Mouse (Mus musculus) embryonic facial prominence, embryonic 11.5 days (tissue): ENCODE data around the gene Gm34302. TPM values are rescaled to one million over a fixed set of nuclear protein-coding genes. Genes with fewer than 3 reads are reported as not detected.
A peak's percentile ranks its signal among the peaks of the same experiment; 100 is the strongest.

Source experiments
- ATAC-seq: fragments of 200-750 bp; cut with Nextera tagmentation; replicated peaks from 2 replicates; pipeline ENCODE4 v1.8.0; 2017; ENCODE audit warnings: low read depth; ENCODE audit not compliant: insufficient number of reproducible peaks, low FRiP score, low TSS enrichment
- DNase-seq: peaks from one replicate; pipeline ENCODE4 v3.0.0-alpha.2; 2015; ENCODE audit warnings: low spot score
- H3K27ac ChIP-seq: fragments of 300-500 bp; sonication (generic); replicated peaks from 2 replicates; pipeline ENCODE4 v1.5.1; 2014; ENCODE audit warnings: mild to moderate bottlenecking, low read depth, low read length, control low read depth
- H3K27me3 ChIP-seq: fragments of 300-500 bp; sonication (generic); 2 replicates; pipeline ENCODE4 v1.6.1; 2014; ENCODE audit warnings: mild to moderate bottlenecking, low read length, moderate library complexity, mixed read lengths; ENCODE audit not compliant: control insufficient read depth, insufficient read depth
- H3K36me3 ChIP-seq: fragments of 300-500 bp; sonication (generic); replicated peaks from 2 replicates; pipeline ENCODE4 v1.6.1; 2014; ENCODE audit warnings: low read depth, mild to moderate bottlenecking, low read length, moderate library complexity, mixed read lengths; ENCODE audit not compliant: control insufficient read depth, insufficient read depth
- H3K4me1 ChIP-seq: fragments of 300-500 bp; sonication (generic); 2 replicates; pipeline ENCODE4 v1.6.1; 2014; ENCODE audit warnings: low read length, mixed read lengths; ENCODE audit not compliant: control insufficient read depth, insufficient read depth
- H3K4me2 ChIP-seq: fragments of 300-500 bp; sonication (generic); 2 replicates; pipeline ENCODE4 v1.6.1; 2014; ENCODE audit warnings: low read depth, mild to moderate bottlenecking, control low read depth, low read length, moderate library complexity
- H3K4me3 ChIP-seq: fragments of 300-500 bp; sonication (generic); 2 replicates; pipeline ENCODE4 v1.5.1; 2014; ENCODE audit warnings: low read depth, low read length, control low read depth
- H3K9ac ChIP-seq: fragments of 300-500 bp; sonication (generic); replicated peaks from 2 replicates; pipeline ENCODE4 v1.6.1; 2014; ENCODE audit warnings: mild to moderate bottlenecking, control low read depth, low read length
- H3K9me3 ChIP-seq: fragments of 300-500 bp; sonication (generic); replicated peaks from 2 replicates; pipeline ENCODE4 v1.6.1; 2016; ENCODE audit warnings: mild to moderate bottlenecking, low read length, inconsistent platforms, mixed read lengths; ENCODE audit not compliant: control insufficient read depth
- WGBS: fragments of 180-500 bp; shearing (Covaris S2); extraction: QIAGEN DNeasy Blood & Tissue Kit; methylation state at CpG from one replicate; pipeline ENCODE4 v1.1.7; 2014; 5-methylcytosine and 5-hydroxymethylcytosine counted together
- polyA plus RNA-seq: library from polyadenylated mRNA; unstranded; fragments of >200 nt; fragmentation: Nextera tagmentation; extraction: Ambion mirVana; gene quantifications from 2 replicates; pipeline ENCODE4 v1.2.1, GENCODE M21; 2014

The Gm34302 gene
- polyA plus RNA-seq, 1 experiment from 2014 or later = not detected

GRCm38 (mm10) chr3:63494625-63495382 lies 11.1 kb upstream of the Gm34302 start:
- no peaks in the 10 kb centered on the region for H3K36me3 ChIP-seq
- no peak overlapping the region for H3K9ac ChIP-seq
- H3K4me3 ChIP-seq = no peak overlapping the region
- H3K9me3 ChIP-seq = no peaks in the 10 kb centered on the region
- DNase-seq = peak; percentile 19
- no peak for ATAC-seq
- no peaks in the 10 kb centered on the region for H3K27me3 ChIP-seq
- 41% methylated on average over 5 of the region's 5 CpGs for whole genome bisulfite sequencing
- no peak overlapping the region for H3K4me2 ChIP-seq
- H3K27ac ChIP-seq = no peak overlapping the region
- no peaks in the 10 kb centered on the region for H3K4me1 ChIP-seq

DNA sequence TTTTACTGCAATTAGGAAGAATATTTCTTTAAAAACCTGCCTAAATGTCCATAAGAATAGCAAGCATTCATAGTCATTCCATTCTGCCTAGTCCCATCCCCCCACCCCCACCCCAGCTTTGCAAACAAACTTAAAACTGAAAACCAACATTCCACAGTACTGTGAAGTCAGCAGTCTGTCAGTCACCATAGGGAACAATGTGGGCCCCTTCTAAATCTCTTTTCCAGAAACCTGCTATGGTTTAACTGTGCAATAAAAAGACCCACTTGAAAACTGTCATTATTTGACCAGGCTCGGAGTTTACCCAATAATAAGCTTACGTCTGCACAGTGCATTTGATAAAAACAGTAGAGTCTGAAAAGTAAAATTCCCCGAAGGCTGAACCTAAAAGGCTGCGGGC lies 9.9 kb upstream of the Gm34302 start:
- Histone ChIP-seq H3K4me3 (no peak overlapping the region), H3K36me3 (no peaks in the 10 kb centered on the region), H3K4me2 (no peak overlapping the region), H3K9ac (no peak overlapping the region), H3K9me3 (no peaks in the 10 kb centered on the region), H3K27me3 (no peaks in the 10 kb centered on the region), H3K27ac (no peak overlapping the region), H3K4me1 (no peaks in the 10 kb centered on the region)
- ATAC-seq = no peak
- WGBS = 55% methylated on average over 4 of the region's 4 CpGs
- no peak for DNase-seq

- Histone ChIP-seq H3K27me3 (no peaks in the 10 kb centered on the region), H3K9me3 (no peaks in the 10 kb centered on the region)
These were observed 43.1 kb downstream of the Gm34302 start for GRCm38 (mm10) chr3:63440426-63441125.

GRCm38 (mm10) chr3:63439738-63440137 lies 43.9 kb downstream of the Gm34302 start:
- H3K9me3 ChIP-seq = no peaks in the 10 kb centered on the region
- 69% methylated on average over 2 of the region's 2 CpGs for WGBS

More at GRCm38 (mm10) chr3:63440426-63441125, 43.1 kb downstream of the Gm34302 start:
- WGBS = 72% methylated on average over 1 of the region's 1 CpGs
- Histone ChIP-seq H3K27ac (no peak overlapping the region), H3K9ac (no peak overlapping the region), H3K4me3 (no peak overlapping the region), H3K36me3 (no peaks in the 10 kb centered on the region), H3K4me2 (no peak overlapping the region), H3K4me1 (no peaks in the 10 kb centered on the region)
- ATAC-seq = no peak
- no peak for DNase-seq

GRCm38 (mm10) chr3:63438898-63439297 lies 44.8 kb downstream of the Gm34302 start:
- no peak for ATAC-seq
- 79% methylated on average over 3 of the region's 3 CpGs for WGBS

More at GRCm38 (mm10) chr3:63439738-63440137, 43.9 kb downstream of the Gm34302 start:
- Histone ChIP-seq H3K27me3 (no peaks in the 10 kb centered on the region), H3K4me3 (no peak overlapping the region), H3K4me2 (no peak overlapping the region), H3K27ac (no peak overlapping the region), H3K36me3 (no peaks in the 10 kb centered on the region), H3K4me1 (no peaks in the 10 kb centered on the region), H3K9ac (no peak overlapping the region)
- DNase-seq (no peak), ATAC-seq (no peak)

More at GRCm38 (mm10) chr3:63438898-63439297, 44.8 kb downstream of the Gm34302 start:
- no peak for DNase-seq
- Histone ChIP-seq H3K27ac (no peak overlapping the region), H3K4me1 (no peaks in the 10 kb centered on the region), H3K36me3 (no peaks in the 10 kb centered on the region), H3K4me2 (no peak overlapping the region), H3K9me3 (no peaks in the 10 kb centered on the region), H3K9ac (no peak overlapping the region), H3K27me3 (no peaks in the 10 kb centered on the region), H3K4me3 (no peak overlapping the region)

Other genes with a start within 250 kb of the Gm34302 start
- 33.2 and 33.3 TPM in 2 replicates for gene Mme, start 242.3 kb downstream of the Gm34302 start, polyA plus RNA-seq